Mouse (Mus musculus): Measurements from ENCODE around the gene Sav1. TPM values are rescaled to one million over a fixed set of nuclear protein-coding genes. Genes with fewer than 3 reads are reported as not detected.

Sav1 gene
- 32.3 and 41.9 TPM in 2 replicates for polyA plus RNA-seq (2012)

DNA sequence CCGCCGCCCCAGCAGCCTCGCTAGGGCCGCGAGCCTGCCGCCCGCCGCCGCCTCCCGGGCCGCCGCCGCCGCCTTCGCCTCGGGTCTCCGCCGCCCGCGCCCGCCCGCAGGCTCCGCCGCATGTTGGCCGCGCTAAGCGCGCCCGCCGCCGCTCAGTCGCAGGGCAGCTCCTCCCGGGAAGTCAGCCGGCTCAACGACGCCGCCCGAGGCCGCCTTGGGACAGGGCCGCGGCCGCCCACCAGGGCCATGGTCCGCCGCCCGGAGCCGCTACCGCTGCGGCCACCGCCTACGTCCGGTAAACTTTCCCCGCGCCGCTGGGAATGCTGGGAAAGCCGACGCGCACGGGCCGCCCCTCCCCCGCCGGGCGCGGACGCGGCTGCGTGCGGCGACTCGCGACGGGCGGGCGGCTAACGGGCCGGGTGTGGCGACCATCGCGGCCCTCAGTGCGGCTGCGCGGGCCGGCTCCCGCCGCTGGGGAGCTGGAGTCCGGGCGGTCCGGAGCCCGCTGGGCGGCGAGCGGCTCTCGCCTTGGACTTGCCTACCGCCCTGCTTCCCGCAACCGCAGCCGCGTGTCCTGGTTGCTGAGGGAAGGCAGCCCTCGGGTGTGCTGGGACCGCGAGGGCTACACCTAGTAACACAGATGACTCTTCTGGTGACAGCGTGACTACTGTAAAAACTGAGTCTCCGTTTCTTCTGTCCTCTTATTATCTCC is at the start of gene Sav1:
Sav1 (minus strand) TSS at position 217 of the 712 bp plus-strand sequence.
- TF ChIP-seq GATA1 (IDR thresholded peaks at IDR 0.05; ENCODE audit: low read length), result no peak

DNA sequence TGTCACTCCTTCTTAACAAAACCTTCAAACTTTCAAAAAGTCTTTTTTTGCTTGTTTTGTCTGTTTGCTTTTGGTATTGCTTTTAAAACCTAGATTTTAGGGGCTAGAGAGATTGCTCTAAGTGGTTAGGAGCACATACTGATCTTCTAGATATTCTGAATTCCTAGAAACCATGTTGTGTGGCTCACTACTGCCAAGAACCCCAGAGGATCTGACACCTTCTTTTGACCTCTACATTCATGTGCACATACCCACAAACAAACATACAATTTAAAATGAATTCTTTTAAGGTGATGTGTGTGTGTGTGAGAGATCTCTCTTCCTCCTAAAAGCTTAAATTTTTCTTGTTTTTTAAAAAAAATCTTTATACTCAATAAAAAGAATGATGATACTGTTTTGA is 39.4 kb upstream of the Sav1 start:
- no peak for TF ChIP-seq GATA1 (IDR thresholded peaks at IDR 0.05; ENCODE audit: low read length)

DNA sequence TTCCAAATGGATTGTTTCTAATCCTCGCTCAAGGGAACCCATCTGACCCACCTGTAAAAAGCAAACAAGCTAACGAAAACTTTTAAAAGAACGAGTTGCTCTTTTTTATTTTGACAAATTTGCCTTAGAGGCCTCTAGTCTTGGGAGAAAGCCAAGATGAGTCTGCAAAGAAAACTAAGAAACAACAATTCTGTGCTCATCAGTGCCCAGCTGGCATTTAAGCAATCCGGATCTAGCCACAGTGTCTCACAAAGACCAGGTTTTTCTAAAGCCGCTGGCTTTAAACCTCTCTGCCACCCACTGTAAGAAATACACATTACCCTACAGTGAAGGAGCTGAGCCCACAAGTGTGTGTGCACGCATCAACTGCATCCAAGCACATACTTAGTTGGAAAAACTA is 38.6 kb upstream of the Sav1 start:
- no peak for TF ChIP-seq GATA1 (IDR thresholded peaks at IDR 0.05; ENCODE audit: low read length)

DNA sequence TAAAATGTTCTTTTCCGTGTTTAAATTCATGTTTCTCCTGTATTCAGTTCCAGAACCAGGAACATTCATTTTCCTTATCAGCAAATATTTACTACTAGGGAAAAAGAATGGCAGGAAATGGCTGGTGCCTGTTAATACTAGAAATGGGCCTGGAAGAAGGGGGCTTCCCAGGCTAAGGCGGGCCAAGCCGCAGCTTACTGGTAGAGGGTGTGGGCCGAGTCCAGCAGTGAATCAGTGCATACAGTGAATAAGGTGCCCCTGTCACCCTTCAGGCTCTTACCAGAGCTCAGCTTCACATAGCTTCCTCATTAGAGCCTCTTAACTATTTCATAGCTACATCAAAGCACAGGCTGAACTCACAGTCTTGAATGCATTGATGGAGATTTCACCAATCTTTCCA is 36.8 kb upstream of the Sav1 start:
- TF ChIP-seq GATA1 (IDR thresholded peaks at IDR 0.05; ENCODE audit: low read length), result no peak

DNA sequence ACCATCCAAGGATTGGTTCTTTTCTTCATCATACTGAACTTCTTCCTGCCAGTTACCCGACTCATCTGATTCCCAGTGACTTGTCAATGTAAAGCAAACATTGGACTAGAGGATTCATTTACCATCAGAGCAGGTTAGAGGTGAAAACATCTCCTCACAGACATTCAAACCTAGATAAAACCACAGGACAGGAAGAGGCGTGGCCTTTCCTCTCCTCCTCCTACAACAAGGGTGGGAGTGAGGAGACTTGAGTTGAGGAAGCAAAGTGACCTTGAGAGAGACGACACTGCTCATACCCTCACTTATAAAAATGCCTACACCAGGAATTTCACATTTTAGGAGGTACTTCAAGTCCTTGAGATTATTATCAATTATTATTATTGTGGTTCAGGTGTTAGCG is 31.4 kb upstream of the Sav1 start:
- TF ChIP-seq GATA1 (IDR thresholded peaks at IDR 0.05; ENCODE audit: low read length), result no peak

DNA sequence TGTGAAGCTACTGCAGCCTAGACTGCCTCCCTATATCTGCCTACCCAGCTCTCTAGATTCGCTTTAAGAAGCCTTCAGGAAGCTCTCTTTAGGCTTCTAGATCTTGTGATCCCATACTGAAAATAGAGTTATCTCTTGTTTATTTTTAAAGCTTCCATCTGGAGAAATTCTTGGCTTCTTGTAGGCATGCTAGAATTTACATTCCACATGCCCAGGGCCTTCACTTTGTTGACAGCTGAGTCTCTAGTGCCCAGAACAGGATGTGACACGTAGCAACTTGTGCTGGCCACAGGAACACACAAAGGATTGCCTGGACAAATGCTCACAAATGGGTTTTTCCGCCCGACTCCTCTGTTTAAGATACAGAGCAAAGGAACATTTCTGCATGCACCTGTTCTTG is 29.1 kb upstream of the Sav1 start:
- no peak for TF ChIP-seq GATA1 (IDR thresholded peaks at IDR 0.05; ENCODE audit: low read length)

DNA sequence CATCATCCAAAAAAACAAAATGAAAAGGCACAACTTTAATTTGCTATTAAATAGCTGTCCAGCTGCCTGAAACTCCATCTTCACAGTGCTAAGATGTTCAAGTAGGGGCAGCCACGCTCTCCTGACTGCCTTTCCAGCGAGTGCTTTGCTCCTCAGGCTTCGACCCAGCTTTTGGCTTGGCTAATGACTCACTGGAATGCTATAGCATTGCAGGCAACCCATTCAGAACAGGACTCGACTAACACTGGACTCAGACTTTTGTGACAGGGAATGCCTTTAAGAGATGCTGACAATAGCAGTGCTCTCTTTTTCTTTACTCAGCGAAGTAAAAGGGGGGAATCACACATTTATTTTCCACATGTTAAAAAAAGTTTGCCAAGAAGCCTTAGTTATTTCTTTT is 24.9 kb upstream of the Sav1 start:
- TF ChIP-seq GATA1 (IDR thresholded peaks at IDR 0.05; ENCODE audit: low read length), result no peak

DNA sequence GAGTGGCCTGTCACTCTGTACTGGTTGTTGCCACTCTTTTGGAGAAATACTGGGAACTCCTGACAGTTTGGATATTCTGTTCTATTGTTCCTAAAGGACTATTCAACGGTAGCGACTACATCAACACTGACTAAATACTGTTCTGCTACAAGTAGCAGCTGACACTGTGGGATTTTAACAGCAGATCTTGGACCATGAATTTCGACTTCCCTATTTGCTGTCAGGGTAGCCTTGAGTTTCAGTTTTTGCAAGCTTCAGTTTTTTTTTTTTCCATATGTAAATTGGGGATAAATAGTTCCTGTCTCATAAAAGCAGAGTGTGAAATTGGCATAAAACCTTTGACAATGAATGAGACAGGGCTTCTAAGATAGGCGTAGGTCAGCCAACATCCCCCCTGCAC is 23.6 kb upstream of the Sav1 start:
- TF ChIP-seq GATA1 (IDR thresholded peaks at IDR 0.05; ENCODE audit: low read length), result no peak

DNA sequence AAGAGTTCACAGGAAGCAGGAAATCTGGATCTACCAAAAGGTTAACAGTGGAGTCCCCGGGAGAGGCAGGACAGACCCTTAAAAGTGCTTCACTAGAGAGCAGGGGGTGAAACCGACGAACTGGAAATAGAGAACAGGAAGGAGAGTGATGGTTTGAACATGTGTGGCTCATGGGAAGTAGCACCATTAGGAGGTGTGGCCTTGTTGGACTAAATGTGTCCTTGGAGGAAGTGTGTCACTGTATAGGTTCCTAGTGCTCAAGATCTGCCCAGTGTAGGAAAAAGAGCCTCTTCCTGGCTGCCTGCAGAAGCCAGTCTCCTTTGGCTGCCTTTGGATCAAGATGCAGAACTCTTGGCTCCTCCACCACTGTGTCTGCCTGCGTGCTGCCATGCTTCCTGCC is 18.3 kb upstream of the Sav1 start:
- no peak for TF ChIP-seq GATA1 (IDR thresholded peaks at IDR 0.05; ENCODE audit: low read length)

DNA sequence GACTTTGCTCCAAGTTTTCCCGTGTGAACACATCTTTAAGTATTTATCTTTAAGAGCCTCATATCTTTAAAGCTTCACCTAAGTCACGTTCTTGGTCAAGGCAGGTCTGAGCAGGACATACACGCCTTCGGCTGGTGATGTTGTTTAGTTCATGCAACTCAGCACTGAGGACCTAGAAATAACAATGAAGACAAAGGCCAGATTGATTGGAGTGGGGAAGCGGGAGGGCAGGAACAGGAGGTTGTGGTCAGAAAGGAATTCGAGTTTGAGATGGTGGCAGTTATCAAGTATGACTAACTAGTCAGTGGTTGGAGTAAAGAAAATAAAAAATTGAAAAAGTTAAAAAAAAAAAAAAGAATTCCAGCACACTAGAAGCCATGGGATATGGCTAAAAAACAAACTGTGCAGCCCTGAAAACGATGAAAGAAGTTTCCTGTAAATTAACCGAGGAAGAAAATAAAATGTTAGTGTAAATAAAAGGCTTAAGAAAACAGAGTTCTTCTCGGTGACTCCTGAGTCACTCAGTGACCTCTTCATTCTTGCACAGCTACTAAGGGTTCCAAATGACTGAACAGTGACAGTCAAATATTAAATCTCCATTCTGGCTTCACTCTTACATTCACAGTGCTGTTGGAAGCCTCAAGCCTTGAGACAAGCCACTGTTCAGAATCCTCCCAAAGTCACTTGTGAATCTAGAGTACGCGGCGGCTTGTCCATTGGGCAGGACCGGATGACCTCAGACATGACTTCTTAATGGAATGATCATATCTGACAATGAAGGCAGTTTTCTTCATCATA is 11.6 kb upstream of the Sav1 start:
- TF ChIP-seq GATA1 (IDR thresholded peaks at IDR 0.05; ENCODE audit: low read length), result no peak

DNA sequence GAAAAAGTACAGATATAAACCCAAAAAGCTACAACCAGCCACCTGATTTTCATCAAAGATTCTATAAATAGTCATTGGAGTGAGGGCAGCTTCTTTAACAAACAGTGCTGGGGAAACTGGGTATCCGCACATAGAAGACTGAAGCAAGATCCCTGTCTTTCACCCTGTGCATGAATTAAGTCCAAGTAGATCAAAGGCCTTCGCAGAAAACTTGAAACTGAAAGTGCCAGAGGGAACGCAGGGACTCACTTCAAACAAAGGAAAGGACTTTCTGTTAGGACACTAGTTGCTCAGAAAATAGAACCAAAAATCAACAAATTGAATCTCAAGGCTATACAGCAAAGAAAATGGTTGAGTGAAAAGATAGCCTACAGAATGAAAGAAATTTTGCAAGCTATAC is 8.6 kb upstream of the Sav1 start:
- TF ChIP-seq GATA1 (IDR thresholded peaks at IDR 0.05; ENCODE audit: low read length), result no peak

DNA sequence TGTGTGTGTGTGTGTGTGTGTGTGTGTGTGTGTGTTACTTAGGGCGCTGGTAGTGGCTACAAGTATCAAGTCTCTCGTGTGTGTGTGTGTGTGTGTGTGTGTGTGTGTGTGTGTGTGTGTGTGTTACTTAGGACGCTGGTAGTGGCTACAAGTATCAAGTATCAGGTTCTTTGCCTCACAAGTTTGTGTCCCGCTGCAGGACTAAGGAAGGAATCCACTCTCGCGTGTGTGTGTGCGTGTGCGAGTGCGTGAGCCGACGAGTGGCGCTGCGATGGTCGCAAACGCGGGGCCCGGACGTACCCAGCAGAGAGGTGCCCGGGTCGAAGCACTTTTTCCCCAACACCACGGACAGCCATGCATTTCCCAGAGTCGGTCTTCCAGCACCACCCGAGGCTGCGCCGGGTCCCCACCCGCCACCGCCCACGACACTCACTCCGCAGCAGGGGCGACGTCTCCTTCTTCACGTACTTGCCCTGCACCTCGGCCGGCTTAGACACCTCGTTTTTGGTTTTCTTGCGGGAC is 500 bp downstream of the Sav1 start:
- TF ChIP-seq GATA1 (IDR thresholded peaks at IDR 0.05; ENCODE audit: low read length), result no peak

DNA sequence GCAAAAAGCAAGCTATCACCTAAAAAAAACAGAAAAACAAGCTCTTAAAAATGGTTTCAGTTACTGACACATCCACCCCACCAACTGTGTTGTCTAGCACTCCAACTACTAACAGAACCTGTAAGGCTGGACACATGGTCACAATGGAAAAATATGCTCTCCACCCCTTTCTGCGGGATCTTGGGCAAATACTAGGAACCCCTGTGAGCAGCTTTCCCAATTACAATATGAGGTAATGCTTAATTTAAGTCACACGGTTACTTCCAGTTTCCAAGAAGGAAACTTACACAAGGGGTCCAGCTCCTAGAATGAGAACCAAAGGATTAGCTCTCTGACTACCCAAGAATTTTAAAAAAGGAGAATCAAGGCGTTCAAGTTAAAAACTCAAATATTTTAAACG is 1.3 kb downstream of the Sav1 start:
- no peak for TF ChIP-seq GATA1 (IDR thresholded peaks at IDR 0.05; ENCODE audit: low read length)

DNA sequence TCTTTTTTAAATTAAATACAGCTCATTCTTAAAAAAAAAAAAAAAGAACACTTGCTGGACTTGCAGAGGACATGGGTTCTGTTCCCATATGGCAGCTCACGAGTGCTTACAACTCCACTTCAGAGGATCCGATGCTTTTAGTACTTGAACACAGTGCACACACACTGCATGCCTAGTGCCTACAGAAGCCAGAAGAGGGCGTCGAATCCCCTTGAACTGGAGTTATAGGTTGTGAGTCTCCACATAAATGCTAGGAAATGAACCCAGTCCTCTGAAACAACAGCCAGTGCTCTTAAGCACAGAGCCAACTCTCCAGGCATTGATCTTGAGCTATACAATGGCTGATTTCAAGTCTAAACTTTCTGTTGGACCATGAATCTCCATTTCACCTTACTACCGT is 3.9 kb downstream of the Sav1 start:
- TF ChIP-seq GATA1 (IDR thresholded peaks at IDR 0.05; ENCODE audit: low read length), result no peak

DNA sequence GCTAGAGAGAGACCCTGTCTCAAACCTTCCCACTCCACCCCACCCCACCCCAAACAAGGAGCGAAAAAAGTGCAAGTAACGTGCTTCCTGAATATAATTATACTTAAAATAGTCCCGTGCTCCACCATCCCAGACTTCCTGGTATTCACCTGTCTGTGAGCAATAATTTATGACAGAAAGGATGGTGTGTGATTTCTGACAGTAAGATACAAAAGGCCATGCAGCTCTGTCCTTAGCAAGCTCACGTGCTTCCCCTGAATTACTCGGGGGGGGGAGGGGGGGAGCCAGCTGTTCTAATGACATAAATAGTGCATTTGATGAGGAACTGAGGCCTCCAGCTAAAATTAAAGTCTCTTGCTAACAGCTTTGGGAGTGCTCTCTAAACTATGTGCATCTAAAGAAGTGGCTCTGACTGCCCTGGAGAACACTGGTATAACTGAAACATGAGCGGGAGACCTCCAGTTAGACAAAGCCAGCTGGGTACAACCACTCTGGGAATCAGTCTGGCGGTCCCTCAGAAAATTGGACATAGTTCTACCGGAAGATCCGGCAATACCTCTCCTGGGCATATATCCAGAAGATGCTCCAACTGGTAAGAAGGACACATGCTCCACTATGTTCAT is 9.3 kb downstream of the Sav1 start:
- no peak for TF ChIP-seq GATA1 (IDR thresholded peaks at IDR 0.05; ENCODE audit: low read length)

DNA sequence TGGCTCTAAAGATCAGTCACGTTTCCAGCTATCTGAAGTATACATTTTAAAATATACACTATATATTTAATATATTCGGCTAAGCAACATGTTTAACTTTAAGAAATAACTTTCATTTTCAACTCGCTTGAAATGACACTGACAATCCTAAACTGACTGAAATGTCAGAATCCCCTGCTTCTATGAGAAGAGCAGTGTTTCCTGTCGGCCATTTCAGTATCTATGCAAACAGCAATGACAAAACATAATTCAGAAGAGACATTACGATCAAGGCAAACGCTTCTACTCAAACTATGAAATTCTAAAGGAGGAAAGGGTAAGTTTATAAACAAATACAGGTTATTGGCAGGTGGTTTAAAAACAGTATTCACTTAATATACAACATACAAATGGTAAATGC is 10.1 kb downstream of the Sav1 start:
- TF ChIP-seq GATA1 (IDR thresholded peaks at IDR 0.05; ENCODE audit: low read length), result no peak

Data from G1E-ER4 (cell line).